17 mouse cellular contexts compared by ENCODE assay signal in genomic region chr2:144700608-144701007, GRCm38 (mm10).
"Had no signal": no experiment of that assay in that cellular context is flagged by ENCODE, and none has a peak within 500 bp of the region (broad histone marks: within the 10 kb centered on the region; RNA-seq: fewer than 3 reads in every experiment).

No protein-coding gene starts in this region.

- H3K9ac ChIP-seq: liver, embryonic 15.5 days; liver, postnatal 0 days; lung, embryonic 15.5 days; midbrain, embryonic 13.5 days; neural tube, embryonic 12.5 days; stomach, embryonic 15.5 days had no signal

- H3K4me2 ChIP-seq: liver, embryonic 15.5 days; lung, embryonic 15.5 days; midbrain, embryonic 11.5 days; midbrain, embryonic 13.5 days; neural tube, embryonic 12.5 days; stomach, embryonic 15.5 days had no signal

- ATAC-seq: liver, postnatal 0 days; lung, postnatal 0 days; midbrain, embryonic 13.5 days had no signal

- H3K9me3 ChIP-seq: liver, embryonic 15.5 days; lung, embryonic 15.5 days; midbrain, embryonic 13.5 days; neural tube, embryonic 12.5 days; stomach, embryonic 15.5 days had no signal

- H3K27me3 ChIP-seq: liver, embryonic 15.5 days; lung, embryonic 15.5 days; megakaryocyte, embryonic 14.5 days; midbrain, embryonic 13.5 days; neural tube, embryonic 12.5 days; stomach, embryonic 15.5 days had no signal

- H3K27ac ChIP-seq: liver, embryonic 15.5 days; lung, embryonic 15.5 days; macrophage; midbrain, embryonic 13.5 days; neural tube, embryonic 12.5 days; stomach, embryonic 15.5 days had no signal

- H3K4me3 ChIP-seq: liver, embryonic 15.5 days; lung, embryonic 15.5 days; megakaryocyte, embryonic 14.5 days; midbrain, embryonic 13.5 days; neural tube, embryonic 12.5 days; stomach, embryonic 15.5 days had no signal

- H3K36me3 ChIP-seq: liver, embryonic 15.5 days; lung, embryonic 15.5 days; midbrain, embryonic 13.5 days; neural tube, embryonic 12.5 days; stomach, embryonic 15.5 days had no signal

- H3K4me1 ChIP-seq: liver, embryonic 15.5 days; lung, embryonic 15.5 days; megakaryocyte, embryonic 14.5 days; midbrain, embryonic 13.5 days; neural tube, embryonic 12.5 days; stomach, embryonic 15.5 days had no signal

- DNase-seq: liver, postnatal 0 days; lung, adult 2 months; lung, postnatal 14 days; lung, postnatal 36 days; right cerebral cortex, postnatal 14 days; thymus, adult 18-20 months; thymus, postnatal 14 days; thymus, postnatal 36 days had no signal
